Mouse (Mus musculus) neural tube, embryonic 14.5 days (tissue): ENCODE measurements around the gene Rimbp2. TPM values are rescaled to one million over a fixed set of nuclear protein-coding genes. Genes with fewer than 3 reads are reported as not detected.

ENCODE experiments used
- ATAC-seq: fragments of 200-750 bp; cut with Nextera tagmentation; 2 replicates; pipeline ENCODE4 v1.8.0; 2017; ENCODE audit warnings: low read depth, mild to moderate bottlenecking, moderate TSS enrichment, moderate library complexity
- H3K27ac ChIP-seq: fragments of 300-500 bp; sonication (generic); 2 replicates; pipeline ENCODE4 v1.5.1; 2014; ENCODE audit warnings: low read depth, mild to moderate bottlenecking, control low read depth, low read length, moderate library complexity, mixed read lengths
- H3K27me3 ChIP-seq: fragments of 300-500 bp; sonication (generic); 2 replicates; pipeline ENCODE4 v1.6.1; 2014; ENCODE audit warnings: low read length; ENCODE audit not compliant: control insufficient read depth, insufficient read depth
- H3K36me3 ChIP-seq: fragments of 300-500 bp; sonication (generic); 2 replicates; pipeline ENCODE4 v1.6.1; 2014; ENCODE audit warnings: low read length, mixed read lengths; ENCODE audit not compliant: control insufficient read depth, insufficient read depth
- H3K4me1 ChIP-seq: fragments of 300-500 bp; sonication (generic); 2 replicates; pipeline ENCODE4 v1.6.1; 2014; ENCODE audit warnings: low read length; ENCODE audit not compliant: control insufficient read depth, insufficient read depth
- H3K4me2 ChIP-seq: fragments of 300-500 bp; sonication (generic); 2 replicates; pipeline ENCODE4 v1.6.1; 2014; ENCODE audit warnings: mild to moderate bottlenecking, low read depth, low read length, control low read depth
- H3K4me3 ChIP-seq: fragments of 300-500 bp; sonication (generic); 2 replicates; pipeline ENCODE4 v1.5.1; 2014; ENCODE audit warnings: low read depth, low read length, control low read depth, mixed read lengths
- H3K9ac ChIP-seq: fragments of 300-500 bp; sonication (generic); replicated peaks from 2 replicates; pipeline ENCODE4 v1.6.1; 2014; ENCODE audit warnings: low read depth, mild to moderate bottlenecking, control low read depth, low read length, mixed read lengths
- H3K9me3 ChIP-seq: fragments of 300-500 bp; sonication (generic); 2 replicates; pipeline ENCODE4 v1.6.1; 2016; ENCODE audit warnings: low read length; ENCODE audit not compliant: control insufficient read depth
- WGBS: fragments of 180-500 bp; shearing (Covaris S2); extraction: QIAGEN DNeasy Blood & Tissue Kit; methylation state at CpG from one replicate; pipeline ENCODE4 v1.1.7; 2014; 5-methylcytosine and 5-hydroxymethylcytosine counted together
- polyA plus RNA-seq: library from polyadenylated mRNA; unstranded; fragments of >200 nt; fragmentation: Nextera tagmentation; extraction: Ambion mirVana; gene quantifications from 2 replicates; pipeline ENCODE4 v1.2.1, GENCODE M21; 2014

The Rimbp2 gene
- polyA plus RNA-seq, result 7.0 and 8.0 TPM in 2 replicates

- peak within 1 kb of the TSS; percentile 66 for H3K4me2 ChIP-seq
- H3K36me3 ChIP-seq, result no peaks in the 10 kb centered on the region
- ATAC-seq, result peak; percentile 80
- H3K4me1 ChIP-seq, result no peaks in the 10 kb centered on the region
- H3K27me3 ChIP-seq, result no peaks in the 10 kb centered on the region
- WGBS, result 6% methylated on average over 17 of the region's 17 CpGs
- H3K27ac ChIP-seq, result peak within 1 kb of the TSS; percentile 89
- H3K9me3 ChIP-seq, result no peaks in the 10 kb centered on the region
- peak within 1 kb of the TSS; percentile 58 for H3K4me3 ChIP-seq
- H3K9ac ChIP-seq, result peak within 1 kb of the TSS; percentile 68
Measured at GRCm38 (mm10) chr5:128953278-128954070, at the start of gene Rimbp2. Gene Rimbp2, minus strand, starts transcription at chr5:128953486.

GRCm38 (mm10) chr5:129002571-129003011, 49.3 kb upstream of the Rimbp2 start:
- no peaks in the 10 kb centered on the region for H3K36me3 ChIP-seq
- no peak overlapping the region for H3K27ac ChIP-seq
- H3K9ac ChIP-seq, result no peak overlapping the region
- ATAC-seq, result no peak
- no peaks in the 10 kb centered on the region for H3K9me3 ChIP-seq
- H3K4me1 ChIP-seq, result peaks cover 9% of the 10 kb centered on the region; the same call in 1 of the 2 replicates
- 56% methylated on average over 14 of the region's 14 CpGs for WGBS
- no peak overlapping the region for H3K4me3 ChIP-seq
- no peak overlapping the region for H3K4me2 ChIP-seq
- no peaks in the 10 kb centered on the region for H3K27me3 ChIP-seq

GRCm38 (mm10) chr5:129000706-129001468, 47.6 kb upstream of the Rimbp2 start:
- no peaks in the 10 kb centered on the region for H3K4me1 ChIP-seq
- H3K27ac ChIP-seq, result no peak overlapping the region
- no peak for ATAC-seq
- H3K9ac ChIP-seq, result no peak overlapping the region
- H3K4me2 ChIP-seq, result no peak overlapping the region
- no peak overlapping the region for H3K4me3 ChIP-seq
- no peaks in the 10 kb centered on the region for H3K27me3 ChIP-seq
- no peaks in the 10 kb centered on the region for H3K9me3 ChIP-seq
- WGBS, result 52% methylated on average over 8 of the region's 8 CpGs
- no peaks in the 10 kb centered on the region for H3K36me3 ChIP-seq

- no peaks in the 10 kb centered on the region for H3K4me1 ChIP-seq
- H3K4me2 ChIP-seq, result no peak overlapping the region
- no peak overlapping the region for H3K9ac ChIP-seq
- no peak for ATAC-seq
- WGBS, result 64% methylated on average over 19 of the region's 19 CpGs
- H3K27ac ChIP-seq, result no peak overlapping the region
- no peaks in the 10 kb centered on the region for H3K27me3 ChIP-seq
- H3K9me3 ChIP-seq, result no peaks in the 10 kb centered on the region
- H3K36me3 ChIP-seq, result peaks cover 10% of the 10 kb centered on the region; the same call in 1 of the 2 replicates
- no peak overlapping the region for H3K4me3 ChIP-seq
Measured at GRCm38 (mm10) chr5:128987141-128987954, 34.1 kb upstream of the Rimbp2 start.

- H3K9me3 ChIP-seq, result no peaks in the 10 kb centered on the region
- no peak overlapping the region for H3K27ac ChIP-seq
- H3K4me2 ChIP-seq, result no peak overlapping the region
- no peak for ATAC-seq
- no peak overlapping the region for H3K4me3 ChIP-seq
- H3K9ac ChIP-seq, result no peak overlapping the region
- no peaks in the 10 kb centered on the region for H3K27me3 ChIP-seq
- 0 out of 2 replicates have a peak, but pooled peaks cover 3% of the 10 kb centered on the region for H3K36me3 ChIP-seq
- no peaks in the 10 kb centered on the region for H3K4me1 ChIP-seq
- 89% methylated on average over 13 of the region's 13 CpGs for WGBS
Measured at GRCm38 (mm10) chr5:128985946-128986345, 32.7 kb upstream of the Rimbp2 start.

GRCm38 (mm10) chr5:128984536-128984935, 31.2 kb upstream of the Rimbp2 start:
- no peaks in the 10 kb centered on the region for H3K27me3 ChIP-seq
- H3K4me2 ChIP-seq, result no peak overlapping the region
- WGBS, result 93% methylated on average over 6 of the region's 6 CpGs
- H3K4me1 ChIP-seq, result no peaks in the 10 kb centered on the region
- no peak overlapping the region for H3K4me3 ChIP-seq
- H3K9me3 ChIP-seq, result no peaks in the 10 kb centered on the region
- no peak overlapping the region for H3K27ac ChIP-seq
- H3K36me3 ChIP-seq, result no peaks in the 10 kb centered on the region
- no peak overlapping the region for H3K9ac ChIP-seq
- ATAC-seq, result no peak

- Histone ChIP-seq H3K9ac (no peak overlapping the region), H3K4me1 (no peaks in the 10 kb centered on the region), H3K4me3 (no peak overlapping the region), H3K27me3 (no peaks in the 10 kb centered on the region), H3K36me3 (no peaks in the 10 kb centered on the region), H3K27ac (no peak overlapping the region), H3K9me3 (no peaks in the 10 kb centered on the region), H3K4me2 (no peak overlapping the region)
- WGBS, result 31% methylated on average over 12 of the region's 12 CpGs
- peak; percentile 78; the same call in 1 of the 2 replicates for ATAC-seq
Measured at GRCm38 (mm10) chr5:128981607-128982006, 28.3 kb upstream of the Rimbp2 start.

- no peak for ATAC-seq
- no peaks in the 10 kb centered on the region for H3K36me3 ChIP-seq
- WGBS, result 67% methylated on average over 7 of the region's 7 CpGs
- no peak overlapping the region for H3K4me2 ChIP-seq
- H3K27me3 ChIP-seq, result no peaks in the 10 kb centered on the region
- H3K9ac ChIP-seq, result no peak overlapping the region
- no peaks in the 10 kb centered on the region for H3K9me3 ChIP-seq
- H3K4me1 ChIP-seq, result no peaks in the 10 kb centered on the region
- no peak overlapping the region for H3K4me3 ChIP-seq
- H3K27ac ChIP-seq, result no peak overlapping the region
Measured at GRCm38 (mm10) chr5:128980857-128981256, 27.6 kb upstream of the Rimbp2 start.
